Mouse (Mus musculus) neural tube, embryonic 13.5 days (tissue): ENCODE results near the gene Nek8. TPM values are rescaled to one million over a fixed set of nuclear protein-coding genes. Genes with fewer than 3 reads are reported as not detected.
A peak's percentile ranks its signal among the peaks of the same experiment; 100 is the strongest.

ENCODE experiments used
- ATAC-seq: fragments of 200-750 bp; cut with Nextera tagmentation; 2 replicates; pipeline ENCODE4 v1.8.0; 2017; ENCODE audit warnings: low read depth, mild to moderate bottlenecking, moderate TSS enrichment, moderate library complexity
- H3K27ac ChIP-seq: fragments of 300-500 bp; sonication (generic); replicated peaks from 2 replicates; pipeline ENCODE4 v1.5.1; 2015; ENCODE audit warnings: moderate library complexity, mild to moderate bottlenecking, inconsistent platforms
- H3K27me3 ChIP-seq: fragments of 300-500 bp; sonication (generic); 2 replicates; pipeline ENCODE4 v1.6.1; 2015; ENCODE audit warnings: mild to moderate bottlenecking, inconsistent platforms
- H3K36me3 ChIP-seq: fragments of 300-500 bp; sonication (generic); 2 replicates; pipeline ENCODE4 v1.6.1; 2015; ENCODE audit warnings: mild to moderate bottlenecking, inconsistent platforms
- H3K4me1 ChIP-seq: fragments of 300-500 bp; sonication (generic); replicated peaks from 2 replicates; pipeline ENCODE4 v1.6.1; 2015; ENCODE audit warnings: inconsistent platforms
- H3K4me2 ChIP-seq: fragments of 300-500 bp; sonication (generic); 2 replicates; pipeline ENCODE4 v1.6.1; 2015; ENCODE audit warnings: inconsistent platforms, mild to moderate bottlenecking, moderate library complexity
- H3K4me3 ChIP-seq: fragments of 300-500 bp; sonication (generic); 2 replicates; pipeline ENCODE4 v1.5.1; 2015; ENCODE audit warnings: mild to moderate bottlenecking, inconsistent platforms
- H3K9ac ChIP-seq: fragments of 300-500 bp; sonication (generic); 2 replicates; pipeline ENCODE4 v1.6.1; 2015; ENCODE audit warnings: moderate library complexity, mild to moderate bottlenecking, inconsistent platforms
- H3K9me3 ChIP-seq: fragments of 300-500 bp; sonication (generic); 2 replicates; pipeline ENCODE4 v1.6.1; 2016; ENCODE audit warnings: inconsistent platforms
- WGBS: fragments of 180-500 bp; shearing (Covaris S2); methylation state at CpG from one replicate; pipeline ENCODE4 v1.1.7; 2015; 5-methylcytosine and 5-hydroxymethylcytosine counted together
- polyA plus RNA-seq: library from polyadenylated mRNA; unstranded; fragments of >200 nt; fragmentation: Nextera tagmentation; extraction: Ambion mirVana; gene quantifications from 2 replicates; pipeline ENCODE4 v1.2.1, GENCODE M21; 2015

The Nek8 gene
- polyA plus RNA-seq, 1 experiment from 2014 or later: 8.3 TPM

- Histone ChIP-seq H3K27me3 (no peaks in the 10 kb centered on the region), H3K27ac (no peak overlapping the region), H3K4me2 (no peak overlapping the region), H3K9ac (no peak overlapping the region), H3K36me3 (no peaks in the 10 kb centered on the region), H3K9me3 (no peaks in the 10 kb centered on the region), H3K4me1 (peaks cover 13% of the 10 kb centered on the region), H3K4me3 (no peak overlapping the region)
- ATAC-seq: no peak
- 81% methylated on average over 16 of the region's 16 CpGs for WGBS
Observed at GRCm38 (mm10) chr11:78172034-78172747, 4.3 kb downstream of the Nek8 start.

GRCm38 (mm10) chr11:78171328-78171727, 5.1 kb downstream of the Nek8 start:
- whole genome bisulfite sequencing: 72% methylated on average over 4 of the region's 4 CpGs
- Histone ChIP-seq H3K4me1 (peaks cover 6% of the 10 kb centered on the region), H3K9ac (no peak overlapping the region), H3K27me3 (no peaks in the 10 kb centered on the region), H3K4me3 (no peak overlapping the region), H3K36me3 (no peaks in the 10 kb centered on the region), H3K27ac (no peak overlapping the region), H3K9me3 (no peaks in the 10 kb centered on the region), H3K4me2 (no peak overlapping the region)
- no peak for ATAC-seq

DNA sequence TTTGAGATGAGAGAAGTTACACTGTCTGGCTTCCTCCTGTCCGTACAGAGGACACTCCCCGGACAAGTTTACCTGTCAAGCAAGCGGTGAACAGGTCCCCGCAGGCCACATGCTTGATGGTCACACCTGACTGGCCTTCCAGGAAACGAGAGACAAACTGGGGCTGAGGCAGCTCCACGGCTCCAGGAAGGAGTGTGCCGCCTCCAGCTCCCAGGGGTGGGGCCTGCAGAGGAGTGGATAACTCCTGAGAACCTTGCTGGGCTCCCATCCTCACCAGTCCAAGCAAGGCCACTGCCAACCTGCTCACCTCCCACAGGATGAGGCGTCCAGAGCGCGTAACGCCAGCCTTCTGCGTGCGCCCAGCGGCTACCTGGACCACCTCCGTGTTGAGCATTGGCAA, 6.2 kb downstream of the Nek8 start:
- ATAC-seq: no peak
- WGBS: 93% methylated on average over 15 of the region's 15 CpGs
- H3K4me1 ChIP-seq: peaks cover 8% of the 10 kb centered on the region
- no peaks in the 10 kb centered on the region for H3K9me3 ChIP-seq
- no peak overlapping the region for H3K27ac ChIP-seq
- H3K27me3 ChIP-seq: no peaks in the 10 kb centered on the region
- H3K4me3 ChIP-seq: no peak overlapping the region
- no peak overlapping the region for H3K4me2 ChIP-seq
- H3K9ac ChIP-seq: no peak overlapping the region
- H3K36me3 ChIP-seq: no peaks in the 10 kb centered on the region

GRCm38 (mm10) chr11:78168541-78169468, 7.7 kb downstream of the Nek8 start:
- Histone ChIP-seq H3K4me3 (no peak overlapping the region), H3K4me2 (no peak overlapping the region), H3K36me3 (no peaks in the 10 kb centered on the region), H3K9me3 (no peaks in the 10 kb centered on the region), H3K27me3 (no peaks in the 10 kb centered on the region), H3K4me1 (peaks cover 9% of the 10 kb centered on the region), H3K27ac (no peak overlapping the region), H3K9ac (no peak overlapping the region)
- WGBS: 57% methylated on average over 19 of the region's 19 CpGs
- ATAC-seq: no peak

DNA sequence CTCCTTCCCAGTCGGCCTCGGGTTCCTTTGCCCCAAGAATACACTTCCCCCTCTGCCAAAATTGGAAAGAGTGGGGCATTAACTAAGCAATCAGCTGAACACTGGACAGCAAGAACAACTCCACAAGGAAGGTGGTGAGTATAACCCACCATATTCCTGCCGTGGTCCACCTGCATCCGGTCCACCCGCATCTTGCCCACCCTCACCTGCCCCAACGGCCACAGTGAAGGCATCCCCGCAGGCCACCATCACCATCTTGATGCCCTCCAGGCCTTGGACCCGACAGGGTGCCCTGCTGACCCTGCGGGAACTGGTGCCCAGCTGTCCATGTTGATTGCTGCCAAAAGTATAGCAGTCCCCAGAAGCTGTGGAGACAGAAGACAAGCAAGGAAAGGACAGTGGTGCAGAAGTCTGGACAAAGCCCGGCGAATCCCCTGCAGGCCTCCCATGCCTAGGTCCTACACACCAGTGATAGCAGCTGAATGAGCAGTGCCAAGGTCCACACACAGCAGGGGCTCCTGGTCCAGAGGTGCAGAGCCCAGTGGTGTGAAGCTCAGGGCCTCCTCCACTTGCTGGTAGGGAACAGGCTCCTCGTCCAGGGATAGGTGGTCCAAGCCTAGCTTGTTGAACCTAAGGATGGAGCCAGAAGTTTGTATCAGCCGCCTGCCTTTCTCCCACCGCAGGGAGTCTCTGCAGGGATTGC, 9.1 kb downstream of the Nek8 start:
- peaks cover 1% of the 10 kb centered on the region; the same call in 1 of the 2 replicates for H3K36me3 ChIP-seq
- no peak for ATAC-seq
- H3K4me1 ChIP-seq: peaks cover 23% of the 10 kb centered on the region
- H3K27me3 ChIP-seq: no peaks in the 10 kb centered on the region
- 90% methylated on average over 14 of the region's 14 CpGs for WGBS
- no peak overlapping the region for H3K4me2 ChIP-seq
- H3K9ac ChIP-seq: no peak overlapping the region
- no peak overlapping the region for H3K4me3 ChIP-seq
- no peaks in the 10 kb centered on the region for H3K9me3 ChIP-seq
- no peak overlapping the region for H3K27ac ChIP-seq

- Histone ChIP-seq H3K4me2 (no peak overlapping the region), H3K9me3 (no peaks in the 10 kb centered on the region), H3K27me3 (no peaks in the 10 kb centered on the region), H3K4me3 (no peak overlapping the region), H3K4me1 (peaks cover 31% of the 10 kb centered on the region), H3K36me3 (peaks cover 9% of the 10 kb centered on the region), H3K27ac (no peak overlapping the region), H3K9ac (no peak overlapping the region)
- ATAC-seq: no peak
- WGBS: 72% methylated on average over 6 of the region's 6 CpGs
Observed at GRCm38 (mm10) chr11:78166640-78167039, 9.8 kb downstream of the Nek8 start.

- Histone ChIP-seq H3K4me1 (peaks cover 35% of the 10 kb centered on the region), H3K9me3 (no peaks in the 10 kb centered on the region), H3K27me3 (no peaks in the 10 kb centered on the region), H3K4me2 (peak overlapping the region; percentile 86), H3K9ac (peak overlapping the region; percentile 100), H3K27ac (peak overlapping the region; percentile 99), H3K36me3 (peaks cover 14% of the 10 kb centered on the region), H3K4me3 (peak overlapping the region; percentile 99)
- WGBS: 49% methylated on average over 4 of the region's 4 CpGs
- no peak for ATAC-seq
Observed at GRCm38 (mm10) chr11:78166161-78166560, 10.3 kb downstream of the Nek8 start.

GRCm38 (mm10) chr11:78165761-78166109, 10.7 kb downstream of the Nek8 start:
- Histone ChIP-seq H3K9ac (peak overlapping the region; percentile 100), H3K27ac (peak overlapping the region; percentile 99), H3K4me3 (peak overlapping the region; percentile 99), H3K36me3 (peaks cover 18% of the 10 kb centered on the region), H3K4me1 (peaks cover 40% of the 10 kb centered on the region), H3K9me3 (no peaks in the 10 kb centered on the region), H3K27me3 (no peaks in the 10 kb centered on the region), H3K4me2 (peak overlapping the region; percentile 86)
- peak; percentile 12 for ATAC-seq
- WGBS: 3% methylated on average over 16 of the region's 16 CpGs

- Histone ChIP-seq H3K9me3 (no peaks in the 10 kb centered on the region), H3K36me3 (peaks cover 24% of the 10 kb centered on the region), H3K4me1 (peaks cover 42% of the 10 kb centered on the region), H3K4me3 (peak within 1 kb of the TSS; percentile 99), H3K4me2 (peak within 1 kb of the TSS; percentile 86), H3K27ac (peak within 1 kb of the TSS; percentile 99), H3K9ac (peak within 1 kb of the TSS; percentile 100), H3K27me3 (no peaks in the 10 kb centered on the region)
- WGBS: under 1% methylated on average over 78 of the region's 78 CpGs
- peak; percentile 81 for ATAC-seq
Observed at GRCm38 (mm10) chr11:78164924-78165760, 11.3 kb downstream of the Nek8 start, which contains the start of gene Traf4. Gene Traf4 (minus strand): TSS chr11:78165589.

DNA sequence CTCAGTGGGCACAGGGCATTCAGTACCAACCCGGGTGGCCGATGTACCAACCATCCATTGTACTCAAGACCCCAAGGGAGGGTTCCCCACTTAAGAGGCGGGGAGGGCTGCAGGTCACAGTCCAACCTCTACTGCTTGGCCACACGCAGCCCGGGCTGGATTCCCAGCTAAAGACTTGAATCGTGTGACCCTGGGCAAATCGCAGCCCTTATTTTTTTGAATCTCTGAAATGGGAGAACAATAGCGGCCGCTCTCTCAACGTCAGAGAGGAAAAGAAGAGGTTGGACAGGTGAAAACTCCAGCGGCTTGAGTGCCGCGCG, 11.9 kb downstream of the Nek8 start:
- H3K9me3 ChIP-seq: no peaks in the 10 kb centered on the region
- peaks cover 30% of the 10 kb centered on the region for H3K36me3 ChIP-seq
- WGBS: under 1% methylated on average over 14 of the region's 14 CpGs
- H3K9ac ChIP-seq: peak overlapping the region; percentile 100
- peak; percentile 4; the same call in 1 of the 2 replicates for ATAC-seq
- H3K27ac ChIP-seq: peak overlapping the region; percentile 99
- no peaks in the 10 kb centered on the region for H3K27me3 ChIP-seq
- H3K4me2 ChIP-seq: peak overlapping the region; percentile 86
- H3K4me3 ChIP-seq: peak overlapping the region; percentile 99
- H3K4me1 ChIP-seq: peaks cover 46% of the 10 kb centered on the region
